Mouse (Mus musculus): ENCODE measurements at regions not wholly inside any gene's neighbourhood (a gene's known extent, or its start where the extent isn't known, plus 50 kb on each side); places are given as distances from the start of the nearest gene placed in this dataset.

DNA sequence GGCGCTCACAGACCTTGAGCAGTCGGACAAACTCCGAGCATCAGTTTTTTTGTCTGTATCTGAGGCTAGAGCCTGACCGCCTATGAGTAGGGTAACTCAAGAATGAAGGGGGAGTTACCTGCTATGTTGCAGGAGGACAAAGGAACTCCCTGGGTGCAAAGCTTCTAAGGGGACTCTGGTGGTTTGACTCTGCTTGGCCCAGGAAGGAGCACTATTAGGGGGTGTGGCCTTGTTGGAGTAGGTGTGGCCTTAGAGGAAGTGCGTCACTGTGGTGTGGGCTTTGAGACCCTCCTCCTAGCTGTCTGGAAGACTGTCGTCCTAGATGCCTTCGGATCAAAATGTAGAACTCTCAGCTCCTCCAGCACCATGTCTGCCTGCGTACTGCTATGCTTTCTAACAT is 83.9 kb upstream of the Sertad2 start:
- TF ChIP-seq CTCF (IDR thresholded peaks at IDR 0.05; ENCODE audit: low read depth) (no peak), EP300 (optimal IDR thresholded peaks at IDR 0.05) (no peak)
